Mouse (Mus musculus) cerebellum, adult 2 months (tissue): ENCODE data around the gene Smim26.

Experiments used
- CTCF ChIP-seq: fragments of 200-500 bp; IDR thresholded peaks from 2 replicates; pipeline ENCODE4 v1.5.1; 2011; ENCODE audit warnings: low read depth, mild to moderate bottlenecking, control low read depth, low read length, moderate library complexity, borderline replicate concordance; ENCODE audit not compliant: insufficient read depth
- POLR2A ChIP-seq: fragments of 200-500 bp; IDR thresholded peaks from 2 replicates; pipeline ENCODE4 v1.6.1; 2011; ENCODE audit warnings: low read length, control low read depth, borderline replicate concordance; ENCODE audit not compliant: insufficient read depth

DNA sequence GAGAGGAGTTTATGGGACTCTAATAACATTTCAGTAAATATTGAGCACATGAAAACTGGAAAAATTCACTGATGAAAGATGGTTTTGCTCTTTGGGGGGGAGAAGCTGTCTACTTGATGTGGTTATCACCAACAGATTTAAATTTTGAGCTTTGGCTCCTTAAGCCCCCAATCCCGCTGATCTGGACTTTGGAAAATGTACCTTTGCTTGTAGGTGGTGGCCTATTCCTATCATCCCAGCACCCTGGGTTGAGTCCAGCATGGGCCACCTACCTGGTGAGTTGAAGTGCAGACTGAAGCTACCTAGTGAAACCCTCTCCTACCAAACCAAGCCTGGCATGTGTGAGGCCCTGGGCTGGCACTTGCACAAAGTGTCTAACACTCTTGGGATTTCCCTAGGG lies 7.7 kb downstream of the Smim26 start:
- TF ChIP-seq CTCF (no peak), POLR2A (no peak)
